Mouse (Mus musculus): ENCODE data around the gene Med12l.
"Not testable (repeated sequence)": the region's sequence is repeated elsewhere in the genome, so short reads cannot be mapped to it uniquely, and the experiment has no call there.

The Med12l gene

DNA sequence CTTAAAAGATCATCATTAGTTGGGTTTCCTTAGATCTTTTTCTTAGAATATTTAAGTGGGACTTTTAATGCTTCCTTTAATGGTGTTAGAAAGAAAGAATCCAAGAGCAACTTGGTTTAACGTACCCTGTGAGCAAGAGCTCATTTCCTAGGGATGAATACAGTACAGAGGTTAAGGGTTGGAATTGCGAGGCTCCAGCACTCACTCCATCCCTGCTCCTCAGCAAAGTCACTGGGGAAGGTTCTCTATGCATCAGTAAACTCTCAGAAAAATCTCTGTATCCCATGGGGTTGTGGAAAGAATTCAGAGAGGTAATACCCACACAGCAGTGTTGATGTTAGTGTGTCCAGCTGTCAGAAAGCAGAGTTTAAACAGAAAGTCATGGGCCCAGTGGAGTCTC lies 134.5 kb downstream of the Med12l start:
- no peak for DNase-seq (ENCODE audit: extremely low spot score)

DNA sequence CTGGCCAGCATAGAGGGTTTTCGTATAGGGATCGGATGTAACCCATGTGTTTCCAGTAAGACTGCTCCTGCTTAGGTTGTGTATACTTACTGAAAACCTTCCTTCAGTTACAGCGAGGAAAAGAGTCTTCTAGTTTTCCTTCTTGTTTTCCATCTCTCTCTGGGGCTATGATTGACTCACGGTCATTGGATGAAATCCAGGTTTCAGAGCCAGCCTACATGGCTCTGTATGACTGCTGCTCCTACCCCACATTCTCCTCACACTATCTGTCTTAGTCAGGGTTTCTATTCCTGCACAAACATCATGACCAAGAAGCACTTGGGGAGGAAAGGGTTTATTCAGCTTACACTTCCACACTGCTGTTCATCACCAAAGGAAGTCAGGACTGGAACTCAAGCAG lies 135.3 kb downstream of the Med12l start:
- DNase-seq (ENCODE audit: extremely low spot score): not testable (repeated sequence)

GRCm38 (mm10) chr3:59141507-59142305 lies 136.1 kb downstream of the Med12l start:
- DNase-seq (ENCODE audit: extremely low spot score): no peak

GRCm38 (mm10) chr3:59145194-59145593 lies 139.6 kb downstream of the Med12l start:
- no peak for DNase-seq (ENCODE audit: extremely low spot score)

DNA sequence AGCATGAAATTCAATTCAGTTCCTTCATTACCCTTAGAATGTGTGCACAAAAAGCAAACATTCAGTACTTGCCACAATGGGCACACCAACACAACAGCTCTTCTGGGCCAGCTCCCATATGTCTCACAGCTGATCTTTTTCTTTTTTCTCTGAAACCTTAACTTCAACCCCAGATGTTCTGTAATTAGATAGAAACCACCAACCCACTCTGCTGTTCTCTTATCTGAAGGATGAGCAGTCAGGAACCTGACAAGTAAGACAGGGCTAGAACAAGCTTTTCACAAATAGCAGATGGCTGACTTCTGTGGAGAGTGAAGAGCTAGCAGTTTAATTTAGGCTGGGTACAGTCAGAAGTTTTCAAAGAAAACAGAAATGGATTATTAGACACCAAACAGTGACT lies 144.0 kb downstream of the Med12l start:
- no peak for DNase-seq (ENCODE audit: extremely low spot score)

DNA sequence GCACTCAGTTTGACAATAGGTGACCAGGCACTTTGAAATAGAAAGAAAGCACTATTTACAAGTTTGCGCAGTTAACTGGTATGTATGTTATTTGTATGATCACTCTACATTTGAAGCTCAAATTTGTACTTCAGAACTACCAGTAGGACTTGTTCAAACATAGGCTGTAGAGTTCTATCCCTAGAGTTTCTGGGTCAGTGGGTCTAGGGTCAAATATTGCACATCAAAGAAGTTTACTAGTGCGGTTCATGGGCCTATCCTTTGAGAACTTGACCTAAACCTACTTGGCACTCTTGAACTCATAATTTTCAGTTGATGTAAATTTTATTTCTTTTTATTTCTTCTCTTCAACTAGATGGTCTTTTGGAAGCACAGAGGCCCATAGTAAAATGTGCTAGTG lies 145.0 kb downstream of the Med12l start:
- no peak for DNase-seq (ENCODE audit: extremely low spot score)

- DNase-seq (ENCODE audit: extremely low spot score): no peak
These were observed 147.8 kb downstream of the Med12l start, which contains the start of gene P2ry14 for GRCm38 (mm10) chr3:59153424-59153823. TSS of gene P2ry14 (minus strand) at chr3:59153618.

GRCm38 (mm10) chr3:59154888-59155287 lies 149.3 kb downstream of the Med12l start:
- no peak for DNase-seq (ENCODE audit: extremely low spot score)

GRCm38 (mm10) chr3:59155404-59155803 lies 149.8 kb downstream of the Med12l start:
- DNase-seq (ENCODE audit: extremely low spot score): no peak

- no peak for DNase-seq (ENCODE audit: extremely low spot score)
These were observed 151.4 kb downstream of the Med12l start for GRCm38 (mm10) chr3:59157048-59157447.

- DNase-seq (ENCODE audit: extremely low spot score): no peak
These were observed 154.8 kb downstream of the Med12l start for GRCm38 (mm10) chr3:59160465-59160864.

- DNase-seq (ENCODE audit: extremely low spot score): no peak
These were observed 161.9 kb downstream of the Med12l start for GRCm38 (mm10) chr3:59167417-59168054.

- no peak for DNase-seq (ENCODE audit: extremely low spot score)
These were observed 162.9 kb downstream of the Med12l start for GRCm38 (mm10) chr3:59168476-59168875.

DNA sequence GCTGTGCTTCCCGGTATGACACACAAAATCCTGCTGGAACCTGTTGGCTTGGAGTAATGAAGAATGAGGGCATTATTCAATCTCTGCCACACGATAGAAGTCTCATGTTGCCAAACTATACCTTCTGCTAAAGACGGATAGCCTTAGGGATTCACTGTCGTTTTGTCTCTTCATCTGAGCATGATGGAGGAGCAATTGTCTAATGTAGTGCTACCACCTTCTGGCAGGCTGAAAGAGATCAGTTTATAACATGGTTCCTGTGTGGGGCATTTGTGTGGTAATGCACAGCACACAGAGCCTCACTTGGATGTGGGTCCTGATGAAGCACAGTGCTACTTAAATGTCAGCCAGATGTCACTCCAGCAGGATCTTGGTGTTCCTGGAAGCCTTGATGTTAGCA lies 163.6 kb downstream of the Med12l start:
- no peak for DNase-seq (ENCODE audit: extremely low spot score)

DNA sequence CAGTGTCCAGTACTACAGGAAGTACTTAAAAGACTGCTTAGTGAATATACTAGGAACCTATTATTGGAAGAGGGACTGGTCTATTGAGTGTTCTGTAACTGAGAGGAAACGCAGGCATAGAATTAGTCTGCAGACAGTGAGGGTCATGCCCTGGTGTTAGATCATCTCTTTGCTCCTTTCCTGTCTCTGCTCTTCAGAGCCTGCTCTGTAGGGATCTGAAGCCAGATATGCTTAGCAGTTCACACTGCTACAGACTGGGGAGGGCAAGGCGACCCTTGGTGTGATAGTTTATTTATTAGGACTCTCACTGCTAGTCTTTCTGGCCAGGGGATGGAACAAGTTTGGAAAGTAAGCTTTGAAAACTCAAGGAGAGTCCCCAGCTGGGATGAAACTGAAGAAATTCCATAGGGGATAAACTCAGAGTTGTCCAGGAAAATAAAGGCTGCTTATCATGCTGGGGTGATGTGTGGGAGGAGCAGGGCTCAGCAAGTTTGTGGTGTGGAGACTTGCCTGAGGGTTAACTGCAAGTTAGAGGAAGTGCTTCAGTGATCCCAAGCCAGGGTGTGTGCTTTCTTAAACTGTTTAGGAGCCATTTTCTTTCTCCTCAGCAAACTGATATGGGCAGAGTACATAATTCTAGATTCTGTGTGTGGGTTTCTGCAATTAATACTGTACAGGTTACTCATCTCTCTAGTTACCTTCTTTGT lies 164.4 kb downstream of the Med12l start:
- DNase-seq (ENCODE audit: extremely low spot score): no peak

GRCm38 (mm10) chr3:59174426-59175154 lies 169.0 kb downstream of the Med12l start:
- no peak for DNase-seq (ENCODE audit: extremely low spot score)

- peak; percentile 43 for DNase-seq (ENCODE audit: extremely low spot score)
These were observed 169.6 kb downstream of the Med12l start for GRCm38 (mm10) chr3:59175234-59175633.

- no peak for DNase-seq (ENCODE audit: extremely low spot score)
These were observed 171.2 kb downstream of the Med12l start for GRCm38 (mm10) chr3:59176871-59177270.

DNA sequence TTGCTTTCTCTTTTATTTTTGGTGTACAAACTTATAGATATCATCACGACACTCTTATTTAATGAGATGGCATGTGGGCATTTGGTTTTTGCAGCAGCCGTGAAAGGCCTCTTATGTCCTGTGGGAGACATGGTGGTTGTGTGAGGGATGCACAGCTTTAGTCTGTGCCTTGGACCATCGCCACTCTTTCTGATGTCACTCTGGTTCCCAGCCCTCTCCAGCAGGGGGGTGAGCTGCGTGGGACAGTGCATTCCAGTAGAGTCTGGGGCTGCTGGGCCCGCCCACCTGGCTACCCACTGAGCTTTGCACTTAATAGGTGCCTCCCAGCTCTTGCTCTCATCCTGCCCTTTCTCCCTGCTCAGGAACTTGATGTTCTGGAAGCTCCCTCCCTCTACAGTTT lies 175.5 kb downstream of the Med12l start:
- DNase-seq (ENCODE audit: extremely low spot score): no peak

DNA sequence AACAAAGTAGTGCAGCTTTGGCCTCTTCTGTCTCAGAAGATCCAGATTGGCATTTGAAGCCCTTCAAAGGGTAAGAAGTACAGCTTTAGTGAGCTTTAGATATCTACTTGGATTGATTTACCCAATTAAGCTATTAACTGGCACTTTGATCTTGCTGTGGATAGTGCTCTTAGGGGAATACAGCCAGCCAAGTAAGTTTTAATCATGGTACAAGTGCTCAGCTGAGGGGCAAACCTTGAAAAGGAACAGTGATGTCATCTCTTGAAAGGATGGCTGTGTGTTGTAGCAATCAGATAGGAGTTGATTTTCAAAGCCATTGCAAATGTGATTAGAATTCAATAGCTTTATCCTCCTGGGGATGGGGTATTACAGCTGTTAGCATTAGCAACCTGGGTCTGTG lies 176.5 kb downstream of the Med12l start:
- no peak for DNase-seq (ENCODE audit: extremely low spot score)

DNA sequence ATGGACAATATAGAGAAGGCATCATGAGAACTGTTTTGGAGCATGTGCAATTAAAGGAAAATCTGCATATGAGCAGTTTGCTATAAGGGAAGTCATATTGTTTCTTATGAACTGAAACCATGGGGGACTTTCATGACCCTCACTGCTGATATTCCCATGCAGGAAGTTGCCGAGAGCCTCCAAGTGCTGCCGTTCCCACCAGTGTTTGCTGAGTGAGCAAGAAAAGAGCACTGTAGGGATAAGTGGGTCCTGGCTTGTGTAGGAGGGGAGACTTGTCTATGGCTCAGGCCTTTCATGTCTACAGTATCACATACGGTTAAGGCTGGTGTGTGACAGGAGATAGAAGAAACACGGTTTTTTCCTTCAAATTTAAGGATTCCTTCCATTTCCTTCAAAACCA lies 180.0 kb downstream of the Med12l start:
- no peak for DNase-seq (ENCODE audit: extremely low spot score)

DNA sequence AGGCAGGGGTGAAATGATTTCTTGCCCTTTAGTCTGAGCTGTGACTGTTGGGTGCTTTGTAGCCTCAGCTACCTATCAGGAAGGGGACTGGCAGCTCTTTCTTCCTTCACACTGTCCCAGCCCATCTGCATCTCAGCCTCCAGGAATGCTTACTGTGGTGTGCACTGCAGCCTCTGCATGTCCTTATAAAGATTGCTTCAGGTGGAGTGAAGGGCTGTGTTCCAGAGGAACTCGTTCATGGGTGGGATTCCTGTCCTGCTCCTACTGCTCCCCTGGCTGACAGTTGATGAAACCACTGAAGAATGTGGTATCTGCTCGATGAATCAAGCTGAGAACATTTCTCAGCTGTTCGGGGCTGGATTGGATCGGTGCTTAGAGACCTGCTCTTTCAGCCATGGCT lies 181.7 kb downstream of the Med12l start:
- DNase-seq (ENCODE audit: extremely low spot score): no peak

Measured in embryo, embryonic 9.5 days (tissue).